Mouse (Mus musculus) retina, adult 2 months (tissue): ENCODE measurements around the gene Scn5a.

ENCODE experiments used
- DNase-seq: peaks from one replicate; pipeline ENCODE4 v3.0.0-alpha.2; 2012; ENCODE audit warnings: low read depth, low spot score

Scn5a gene

GRCm38 (mm10) chr9:119564803-119565202, 14.0 kb downstream of the Scn5a start:
- DNase-seq = no peak

- no peak for DNase-seq
Measured at GRCm38 (mm10) chr9:119563617-119564016, 15.2 kb downstream of the Scn5a start.

- DNase-seq = no peak
Measured at GRCm38 (mm10) chr9:119562256-119562655, 16.6 kb downstream of the Scn5a start.

- DNase-seq = no peak
Measured at GRCm38 (mm10) chr9:119561746-119562145, 17.1 kb downstream of the Scn5a start.

GRCm38 (mm10) chr9:119559537-119560276, 19.1 kb downstream of the Scn5a start:
- DNase-seq = no peak

- no peak for DNase-seq
Measured at GRCm38 (mm10) chr9:119558119-119558854, 20.5 kb downstream of the Scn5a start.

- DNase-seq = no peak
Measured at GRCm38 (mm10) chr9:119556043-119556442, 22.8 kb downstream of the Scn5a start.

- DNase-seq = no peak
Measured at GRCm38 (mm10) chr9:119547528-119547927, 31.3 kb downstream of the Scn5a start.

- DNase-seq = no peak
Measured at GRCm38 (mm10) chr9:119547128-119547527, 31.7 kb downstream of the Scn5a start.

- no peak for DNase-seq
Measured at GRCm38 (mm10) chr9:119540726-119541125, 38.1 kb downstream of the Scn5a start.

GRCm38 (mm10) chr9:119537823-119538222, 41.0 kb downstream of the Scn5a start:
- no peak for DNase-seq

GRCm38 (mm10) chr9:119531684-119532417, 47.0 kb downstream of the Scn5a start:
- no peak for DNase-seq

- no peak for DNase-seq
Measured at GRCm38 (mm10) chr9:119524511-119524910, 54.3 kb downstream of the Scn5a start.

- no peak for DNase-seq
Measured at GRCm38 (mm10) chr9:119523301-119523700, 55.5 kb downstream of the Scn5a start.

GRCm38 (mm10) chr9:119519116-119519515, 59.7 kb downstream of the Scn5a start:
- no peak for DNase-seq

GRCm38 (mm10) chr9:119518177-119518576, 60.6 kb downstream of the Scn5a start:
- DNase-seq = no peak

- no peak for DNase-seq
Measured at GRCm38 (mm10) chr9:119517467-119517866, 61.3 kb downstream of the Scn5a start.

GRCm38 (mm10) chr9:119516815-119517214, 62.0 kb downstream of the Scn5a start:
- no peak for DNase-seq

GRCm38 (mm10) chr9:119515454-119515853, 63.4 kb downstream of the Scn5a start:
- DNase-seq = no peak

GRCm38 (mm10) chr9:119514986-119515385, 63.8 kb downstream of the Scn5a start:
- DNase-seq = no peak

- no peak for DNase-seq
Measured at GRCm38 (mm10) chr9:119513816-119514215, 65.0 kb downstream of the Scn5a start.

GRCm38 (mm10) chr9:119512993-119513392, 65.8 kb downstream of the Scn5a start:
- no peak for DNase-seq
